Mouse (Mus musculus): ENCODE measurements around the gene Chd2.

GRCm38 (mm10) chr7:73402671-73403070 is 139.0 kb downstream of the Chd2 start:
- TF ChIP-seq POLR2A (IDR thresholded peaks at IDR 0.05; ENCODE audit: insufficient read depth, low read depth, low read length) (no peak), CTCF (IDR thresholded peaks at IDR 0.05) (no peak), EP300 (IDR thresholded peaks at IDR 0.05; ENCODE audit: insufficient read depth, low read depth, low read length) (no peak)

Data from heart, adult 2 months (tissue).